Mouse (Mus musculus): Measurements from ENCODE around the gene Spsb1. TPM values are rescaled to one million over a fixed set of nuclear protein-coding genes. Genes with fewer than 3 reads are reported as not detected.

Spsb1 gene
- polyA plus RNA-seq, 1 experiment from 2014 or later: 18.2 TPM

- H3K9ac ChIP-seq: no peak overlapping the region
- no peak overlapping the region for H3K4me2 ChIP-seq (replicated peaks)
- H3K4me3 ChIP-seq (replicated peaks): no peak overlapping the region
- H3K9me3 ChIP-seq (replicated peaks): no peaks in the 10 kb centered on the region
- no peaks in the 10 kb centered on the region; the same call in 1 of the 2 replicates for H3K27me3 ChIP-seq
- no peak for ATAC-seq (ENCODE audit: insufficient number of reproducible peaks, low FRiP score, low TSS enrichment, low read depth)
- peaks cover 67% of the 10 kb centered on the region for H3K4me1 ChIP-seq
- no peak overlapping the region for H3K27ac ChIP-seq (replicated peaks)
- no peaks in the 10 kb centered on the region for H3K36me3 ChIP-seq
- WGBS: 60% methylated on average over 13 of the region's 13 CpGs
Observed at GRCm38 (mm10) chr4:149949691-149950090, 5.2 kb downstream of the Spsb1 start.

GRCm38 (mm10) chr4:149948119-149948518 is 6.7 kb downstream of the Spsb1 start:
- Histone ChIP-seq H3K4me1 (peaks cover 76% of the 10 kb centered on the region), H3K9me3 (replicated peaks) (no peaks in the 10 kb centered on the region), H3K36me3 (no peaks in the 10 kb centered on the region), H3K27ac (replicated peaks) (no peak overlapping the region), H3K27me3 (no peaks in the 10 kb centered on the region; the same call in 1 of the 2 replicates), H3K9ac (no peak overlapping the region), H3K4me2 (replicated peaks) (no peak overlapping the region), H3K4me3 (replicated peaks) (no peak overlapping the region)
- ATAC-seq (ENCODE audit: insufficient number of reproducible peaks, low FRiP score, low TSS enrichment, low read depth): no peak
- 65% methylated on average over 5 of the region's 5 CpGs for WGBS

GRCm38 (mm10) chr4:149947396-149947795 is 7.4 kb downstream of the Spsb1 start:
- Histone ChIP-seq H3K4me2 (replicated peaks) (no peak overlapping the region), H3K4me3 (replicated peaks) (no peak overlapping the region), H3K9ac (no peak overlapping the region), H3K27me3 (no peaks in the 10 kb centered on the region; the same call in 1 of the 2 replicates), H3K36me3 (no peaks in the 10 kb centered on the region), H3K4me1 (peaks cover 73% of the 10 kb centered on the region), H3K9me3 (replicated peaks) (no peaks in the 10 kb centered on the region), H3K27ac (replicated peaks) (no peak overlapping the region)
- ATAC-seq (ENCODE audit: insufficient number of reproducible peaks, low FRiP score, low TSS enrichment, low read depth): no peak
- WGBS: 86% methylated on average over 5 of the region's 5 CpGs

- Histone ChIP-seq H3K27ac (replicated peaks) (no peak overlapping the region), H3K4me2 (replicated peaks) (no peak overlapping the region), H3K36me3 (no peaks in the 10 kb centered on the region), H3K27me3 (no peaks in the 10 kb centered on the region), H3K4me1 (peaks cover 78% of the 10 kb centered on the region), H3K9me3 (replicated peaks) (no peaks in the 10 kb centered on the region), H3K4me3 (replicated peaks) (no peak overlapping the region), H3K9ac (no peak overlapping the region)
- 0 out of 2 replicates have a peak, but pooled peaks have one; percentile 21 for ATAC-seq (ENCODE audit: insufficient number of reproducible peaks, low FRiP score, low TSS enrichment, low read depth)
- WGBS: 32% methylated on average over 9 of the region's 9 CpGs
Observed at GRCm38 (mm10) chr4:149945194-149945593, 9.6 kb downstream of the Spsb1 start.

GRCm38 (mm10) chr4:149944214-149944613 is 10.6 kb downstream of the Spsb1 start:
- Histone ChIP-seq H3K36me3 (no peaks in the 10 kb centered on the region), H3K4me1 (peaks cover 77% of the 10 kb centered on the region), H3K9ac (no peak overlapping the region), H3K9me3 (replicated peaks) (no peaks in the 10 kb centered on the region), H3K4me3 (replicated peaks) (no peak overlapping the region), H3K4me2 (replicated peaks) (no peak overlapping the region), H3K27me3 (no peaks in the 10 kb centered on the region), H3K27ac (replicated peaks) (no peak overlapping the region)
- WGBS: 33% methylated on average over 12 of the region's 12 CpGs
- ATAC-seq (ENCODE audit: insufficient number of reproducible peaks, low FRiP score, low TSS enrichment, low read depth): no peak

- Histone ChIP-seq H3K9ac (no peak overlapping the region), H3K4me2 (replicated peaks) (no peak overlapping the region), H3K4me3 (replicated peaks) (no peak overlapping the region), H3K9me3 (replicated peaks) (no peaks in the 10 kb centered on the region), H3K27me3 (no peaks in the 10 kb centered on the region), H3K36me3 (no peaks in the 10 kb centered on the region), H3K4me1 (peaks cover 76% of the 10 kb centered on the region), H3K27ac (replicated peaks) (no peak overlapping the region; the same call in 1 of the 2 replicates)
- ATAC-seq (ENCODE audit: insufficient number of reproducible peaks, low FRiP score, low TSS enrichment, low read depth): no peak
- 33% methylated on average over 10 of the region's 10 CpGs for WGBS
Observed at GRCm38 (mm10) chr4:149942831-149943741, 11.8 kb downstream of the Spsb1 start.

GRCm38 (mm10) chr4:149941067-149941755 is 13.6 kb downstream of the Spsb1 start:
- Histone ChIP-seq H3K9ac (no peak overlapping the region), H3K4me2 (replicated peaks) (no peak overlapping the region), H3K4me3 (replicated peaks) (no peak overlapping the region), H3K9me3 (replicated peaks) (no peaks in the 10 kb centered on the region), H3K4me1 (peaks cover 70% of the 10 kb centered on the region), H3K27ac (replicated peaks) (no peak overlapping the region), H3K27me3 (no peaks in the 10 kb centered on the region), H3K36me3 (no peaks in the 10 kb centered on the region)
- 71% methylated on average over 18 of the region's 18 CpGs for WGBS
- 0 out of 2 replicates have a peak, but pooled peaks have one; percentile 13 for ATAC-seq (ENCODE audit: insufficient number of reproducible peaks, low FRiP score, low TSS enrichment, low read depth)

- H3K27me3 ChIP-seq: no peaks in the 10 kb centered on the region
- no peaks in the 10 kb centered on the region for H3K36me3 ChIP-seq
- H3K4me3 ChIP-seq (replicated peaks): no peak overlapping the region
- H3K9ac ChIP-seq: no peak overlapping the region
- no peak overlapping the region for H3K4me2 ChIP-seq (replicated peaks)
- 7% methylated on average over 8 of the region's 8 CpGs for WGBS
- H3K4me1 ChIP-seq: peaks cover 45% of the 10 kb centered on the region
- H3K27ac ChIP-seq (replicated peaks): 0 out of 2 replicates have a peak overlapping the region, but pooled peaks have one; percentile 29
- ATAC-seq (ENCODE audit: insufficient number of reproducible peaks, low FRiP score, low TSS enrichment, low read depth): peak; percentile 66; the same call in 1 of the 2 replicates
- no peaks in the 10 kb centered on the region for H3K9me3 ChIP-seq (replicated peaks)
Observed at GRCm38 (mm10) chr4:149938701-149939100, 16.1 kb downstream of the Spsb1 start.

GRCm38 (mm10) chr4:149936921-149937320 is 17.9 kb downstream of the Spsb1 start:
- ATAC-seq (ENCODE audit: insufficient number of reproducible peaks, low FRiP score, low TSS enrichment, low read depth): no peak
- Histone ChIP-seq H3K27me3 (no peaks in the 10 kb centered on the region), H3K9me3 (replicated peaks) (no peaks in the 10 kb centered on the region), H3K36me3 (no peaks in the 10 kb centered on the region), H3K4me1 (peaks cover 35% of the 10 kb centered on the region), H3K9ac (no peak overlapping the region), H3K27ac (replicated peaks) (no peak overlapping the region), H3K4me2 (replicated peaks) (no peak overlapping the region), H3K4me3 (replicated peaks) (no peak overlapping the region)
- 67% methylated on average over 5 of the region's 5 CpGs for WGBS

- no peak for ATAC-seq (ENCODE audit: insufficient number of reproducible peaks, low FRiP score, low TSS enrichment, low read depth)
- WGBS: 86% methylated on average over 6 of the region's 6 CpGs
Observed at GRCm38 (mm10) chr4:149935470-149935869, 19.4 kb downstream of the Spsb1 start.

GRCm38 (mm10) chr4:149933519-149934245 is 21.2 kb downstream of the Spsb1 start:
- peaks cover 10% of the 10 kb centered on the region for H3K4me1 ChIP-seq
- no peak overlapping the region for H3K4me2 ChIP-seq (replicated peaks)
- WGBS: 82% methylated on average over 16 of the region's 16 CpGs
- ATAC-seq (ENCODE audit: insufficient number of reproducible peaks, low FRiP score, low TSS enrichment, low read depth): no peak
- H3K9ac ChIP-seq: no peak overlapping the region
- no peaks in the 10 kb centered on the region for H3K27me3 ChIP-seq
- no peaks in the 10 kb centered on the region for H3K36me3 ChIP-seq
- no peak overlapping the region for H3K4me3 ChIP-seq (replicated peaks)
- no peak overlapping the region for H3K27ac ChIP-seq (replicated peaks)
- H3K9me3 ChIP-seq (replicated peaks): no peaks in the 10 kb centered on the region

More at GRCm38 (mm10) chr4:149935470-149935869, 19.4 kb downstream of the Spsb1 start:
- H3K9ac ChIP-seq: no peak overlapping the region
- H3K27ac ChIP-seq (replicated peaks): no peak overlapping the region
- H3K36me3 ChIP-seq: no peaks in the 10 kb centered on the region
- H3K4me2 ChIP-seq (replicated peaks): no peak overlapping the region
- H3K27me3 ChIP-seq: no peaks in the 10 kb centered on the region
- H3K4me1 ChIP-seq: peaks cover 24% of the 10 kb centered on the region
- H3K4me3 ChIP-seq (replicated peaks): no peak overlapping the region
- H3K9me3 ChIP-seq (replicated peaks): no peaks in the 10 kb centered on the region

Measured in embryonic facial prominence, embryonic 15.5 days (tissue).